Mouse (Mus musculus) heart, embryonic 11.5 days (tissue): ENCODE results near the gene Olfr424. TPM values are rescaled to one million over a fixed set of nuclear protein-coding genes. Genes with fewer than 3 reads are reported as not detected.

Experiments
- ATAC-seq: fragments of 200-750 bp; cut with Nextera tagmentation; replicated peaks from 2 replicates; pipeline ENCODE4 v1.8.0; 2017; ENCODE audit warnings: moderate library complexity; ENCODE audit not compliant: insufficient number of reproducible peaks, low FRiP score, low TSS enrichment
- H3K27ac ChIP-seq: fragments of 300-500 bp; sonication (generic); 2 replicates; pipeline ENCODE4 v1.5.1; 2014; ENCODE audit warnings: mild to moderate bottlenecking, low read depth, low read length
- H3K27me3 ChIP-seq: fragments of 300-500 bp; sonication (generic); 2 replicates; pipeline ENCODE4 v1.6.1; 2014; ENCODE audit warnings: mild to moderate bottlenecking, low read length, mixed read lengths; ENCODE audit not compliant: control insufficient read depth, insufficient read depth
- H3K36me3 ChIP-seq: fragments of 300-500 bp; sonication (generic); 2 replicates; pipeline ENCODE4 v1.6.1; 2014; ENCODE audit warnings: mild to moderate bottlenecking, low read length, moderate library complexity, mixed read lengths; ENCODE audit not compliant: control insufficient read depth, insufficient read depth
- H3K4me1 ChIP-seq: fragments of 300-500 bp; sonication (generic); 2 replicates; pipeline ENCODE4 v1.6.1; 2014; ENCODE audit warnings: low read length; ENCODE audit not compliant: control insufficient read depth, insufficient read depth
- H3K4me2 ChIP-seq: fragments of 300-500 bp; sonication (generic); 2 replicates; pipeline ENCODE4 v1.6.1; 2014; ENCODE audit warnings: mild to moderate bottlenecking, moderate library complexity
- H3K4me3 ChIP-seq: fragments of 300-500 bp; sonication (generic); 2 replicates; pipeline ENCODE4 v1.5.1; 2014; ENCODE audit warnings: low read depth, low read length
- H3K9ac ChIP-seq: fragments of 300-500 bp; sonication (generic); 2 replicates; pipeline ENCODE4 v1.6.1; 2014; ENCODE audit warnings: mild to moderate bottlenecking, low read depth, low read length, moderate library complexity
- H3K9me3 ChIP-seq: fragments of 300-500 bp; sonication (generic); replicated peaks from 2 replicates; pipeline ENCODE4 v1.6.1; 2016; ENCODE audit warnings: low read length; ENCODE audit not compliant: control insufficient read depth
- WGBS: fragments of 180-500 bp; shearing (Covaris S2); extraction: QIAGEN DNeasy Blood & Tissue Kit; methylation state at CpG from one replicate; pipeline ENCODE4 v1.1.7; 2014; ENCODE audit not compliant: insufficient replicate concordance; 5-methylcytosine and 5-hydroxymethylcytosine counted together
- polyA plus RNA-seq: library from polyadenylated mRNA; unstranded; fragments of >200 nt; fragmentation: Nextera tagmentation; extraction: Ambion mirVana; gene quantifications from 2 replicates; pipeline ENCODE4 v1.2.1, GENCODE M21; 2014

The Olfr424 gene
- not detected in 2 replicates for polyA plus RNA-seq

GRCm38 (mm10) chr1:174131217-174131616, at the start of gene Olfr424:
TSS of gene Olfr424 (plus strand) at chr1:174131517.
- Histone ChIP-seq H3K27me3 (no peaks in the 10 kb centered on the region), H3K4me3 (no peak within 1 kb of the TSS), H3K9ac (no peak within 1 kb of the TSS), H3K36me3 (no peaks in the 10 kb centered on the region), H3K4me1 (no peaks in the 10 kb centered on the region), H3K9me3 (no peaks in the 10 kb centered on the region), H3K27ac (no peak within 1 kb of the TSS), H3K4me2 (no peak within 1 kb of the TSS)
- ATAC-seq, result no peak
- WGBS, result 74% methylated on average over 3 of the region's 3 CpGs

- Histone ChIP-seq H3K9ac (no peak within 1 kb of the TSS), H3K36me3 (no peaks in the 10 kb centered on the region), H3K4me1 (no peaks in the 10 kb centered on the region), H3K4me3 (no peak within 1 kb of the TSS), H3K27ac (no peak within 1 kb of the TSS), H3K4me2 (no peak within 1 kb of the TSS), H3K9me3 (no peaks in the 10 kb centered on the region), H3K27me3 (no peaks in the 10 kb centered on the region)
- 83% methylated on average over 2 of the region's 2 CpGs for WGBS
- no peak for ATAC-seq
These were observed 47.3 kb upstream of the Olfr424 start, which contains the start of gene Olfr429 for GRCm38 (mm10) chr1:174084031-174084430. TSS of gene Olfr429 (plus strand) at chr1:174084331.

GRCm38 (mm10) chr1:174096591-174096990, 34.7 kb upstream of the Olfr424 start, which contains the start of gene Olfr427:
TSS of gene Olfr427 (plus strand) at chr1:174096891.
- ATAC-seq, result no peak
- H3K4me3 ChIP-seq, result no peak within 1 kb of the TSS
- H3K27me3 ChIP-seq, result no peaks in the 10 kb centered on the region
- no peaks in the 10 kb centered on the region for H3K36me3 ChIP-seq
- H3K9me3 ChIP-seq, result no peaks in the 10 kb centered on the region
- no peaks in the 10 kb centered on the region for H3K4me1 ChIP-seq
- no peak within 1 kb of the TSS for H3K4me2 ChIP-seq
- no peak within 1 kb of the TSS for H3K27ac ChIP-seq
- WGBS, result 83% methylated on average over 1 of the region's 1 CpGs
- no peak within 1 kb of the TSS for H3K9ac ChIP-seq

GRCm38 (mm10) chr1:174103735-174104134, 27.6 kb upstream of the Olfr424 start:
- no peak overlapping the region for H3K27ac ChIP-seq
- H3K4me3 ChIP-seq, result no peak overlapping the region
- no peak overlapping the region for H3K9ac ChIP-seq
- WGBS, result 50% methylated on average over 2 of the region's 2 CpGs
- no peaks in the 10 kb centered on the region for H3K27me3 ChIP-seq
- H3K9me3 ChIP-seq, result no peaks in the 10 kb centered on the region
- H3K36me3 ChIP-seq, result no peaks in the 10 kb centered on the region
- no peak overlapping the region for H3K4me2 ChIP-seq
- H3K4me1 ChIP-seq, result no peaks in the 10 kb centered on the region
- no peak for ATAC-seq

GRCm38 (mm10) chr1:174121062-174121461, 10.3 kb upstream of the Olfr424 start, which contains the start of gene Olfr231:
TSS of gene Olfr231 (minus strand) at chr1:174121162.
- no peaks in the 10 kb centered on the region for H3K27me3 ChIP-seq
- H3K9me3 ChIP-seq, result no peaks in the 10 kb centered on the region
- no peak within 1 kb of the TSS for H3K27ac ChIP-seq
- WGBS, result 72% methylated on average over 2 of the region's 2 CpGs
- no peak for ATAC-seq
- no peaks in the 10 kb centered on the region for H3K36me3 ChIP-seq
- H3K4me2 ChIP-seq, result no peak within 1 kb of the TSS
- H3K4me3 ChIP-seq, result no peak within 1 kb of the TSS
- H3K9ac ChIP-seq, result no peak within 1 kb of the TSS
- H3K4me1 ChIP-seq, result no peaks in the 10 kb centered on the region

- H3K36me3 ChIP-seq, result no peaks in the 10 kb centered on the region
- no peak overlapping the region for H3K9ac ChIP-seq
- H3K9me3 ChIP-seq, result no peaks in the 10 kb centered on the region
- H3K4me2 ChIP-seq, result no peak overlapping the region
- H3K27me3 ChIP-seq, result no peaks in the 10 kb centered on the region
- ATAC-seq, result no peak
- H3K4me1 ChIP-seq, result no peaks in the 10 kb centered on the region
- no peak overlapping the region for H3K4me3 ChIP-seq
- WGBS, result 62% methylated on average over 3 of the region's 3 CpGs
- H3K27ac ChIP-seq, result no peak overlapping the region
These were observed 682 bp downstream of the Olfr424 start for GRCm38 (mm10) chr1:174131999-174132398.

- WGBS, result 78% methylated on average over 2 of the region's 2 CpGs
- no peak overlapping the region for H3K4me2 ChIP-seq
- no peak for ATAC-seq
These were observed 10.1 kb downstream of the Olfr424 start for GRCm38 (mm10) chr1:174141384-174141783.

GRCm38 (mm10) chr1:174146696-174147095, 15.4 kb downstream of the Olfr424 start:
- H3K27ac ChIP-seq, result no peak overlapping the region
- no peak for ATAC-seq

More at GRCm38 (mm10) chr1:174141384-174141783, 10.1 kb downstream of the Olfr424 start:
- no peak overlapping the region for H3K4me3 ChIP-seq
- H3K27ac ChIP-seq, result no peak overlapping the region
- no peaks in the 10 kb centered on the region for H3K9me3 ChIP-seq
- H3K27me3 ChIP-seq, result no peaks in the 10 kb centered on the region
- H3K36me3 ChIP-seq, result no peaks in the 10 kb centered on the region
- no peaks in the 10 kb centered on the region for H3K4me1 ChIP-seq
- H3K9ac ChIP-seq, result no peak overlapping the region

GRCm38 (mm10) chr1:174149289-174149688, 18.0 kb downstream of the Olfr424 start:
- 70% methylated on average over 2 of the region's 2 CpGs for WGBS
- H3K4me3 ChIP-seq, result no peak overlapping the region
- H3K4me2 ChIP-seq, result no peak overlapping the region
- no peaks in the 10 kb centered on the region for H3K4me1 ChIP-seq
- no peak for ATAC-seq
- no peak overlapping the region for H3K27ac ChIP-seq
- no peak overlapping the region for H3K9ac ChIP-seq
- H3K9me3 ChIP-seq, result no peaks in the 10 kb centered on the region
- no peaks in the 10 kb centered on the region for H3K36me3 ChIP-seq
- H3K27me3 ChIP-seq, result no peaks in the 10 kb centered on the region

More at GRCm38 (mm10) chr1:174146696-174147095, 15.4 kb downstream of the Olfr424 start:
- no peak overlapping the region for H3K4me3 ChIP-seq
- no peaks in the 10 kb centered on the region for H3K9me3 ChIP-seq
- WGBS, result 82% methylated on average over 1 of the region's 1 CpGs
- H3K36me3 ChIP-seq, result no peaks in the 10 kb centered on the region
- H3K9ac ChIP-seq, result no peak overlapping the region
- no peak overlapping the region for H3K4me2 ChIP-seq
- no peaks in the 10 kb centered on the region for H3K4me1 ChIP-seq
- H3K27me3 ChIP-seq, result no peaks in the 10 kb centered on the region
